Mouse (Mus musculus): ENCODE results near the gene Rnft2. TPM values are rescaled to one million over a fixed set of nuclear protein-coding genes. Genes with fewer than 3 reads are reported as not detected.
A peak's percentile ranks its signal among the peaks of the same experiment; 100 is the strongest.

Gene Rnft2
- total RNA-seq, 2 experiments from 2014 or later: 84.9 to 92.1 TPM

- DNase-seq (ENCODE audit: low spot score in 2 of 2): no peak
Observed at GRCm38 (mm10) chr5:118253551-118253950, 8.6 kb upstream of the Rnft2 start.

- DNase-seq (ENCODE audit: low spot score in 2 of 2): no peak
Observed at GRCm38 (mm10) chr5:118250987-118251386, 6.1 kb upstream of the Rnft2 start.

- DNase-seq (ENCODE audit: low spot score in 2 of 2): no peak
Observed at GRCm38 (mm10) chr5:118247378-118247777, 2.5 kb upstream of the Rnft2 start.

GRCm38 (mm10) chr5:118245606-118246308 is 841 bp upstream of the Rnft2 start:
- no peak for DNase-seq (ENCODE audit: low spot score in 2 of 2)

GRCm38 (mm10) chr5:118239671-118240070 is 5.2 kb downstream of the Rnft2 start:
- no peak for DNase-seq (ENCODE audit: low spot score in 2 of 2)

- DNase-seq (ENCODE audit: low spot score in 2 of 2): peak; percentile 30 to 32
Observed at GRCm38 (mm10) chr5:118236891-118237290, 8.0 kb downstream of the Rnft2 start.

GRCm38 (mm10) chr5:118230071-118230611 is 14.8 kb downstream of the Rnft2 start:
- peak; percentile 34 to 66 for DNase-seq (ENCODE audit: low spot score in 2 of 2)

GRCm38 (mm10) chr5:118223142-118223757 is 21.7 kb downstream of the Rnft2 start:
- DNase-seq (ENCODE audit: low spot score in 2 of 2): no peak

GRCm38 (mm10) chr5:118217410-118217809 is 27.5 kb downstream of the Rnft2 start:
- peak; percentile 45 to 78 for DNase-seq (ENCODE audit: low spot score in 2 of 2)

GRCm38 (mm10) chr5:118214418-118215154 is 30.3 kb downstream of the Rnft2 start:
- peak; percentile 69 to 77 for DNase-seq (ENCODE audit: low spot score in 2 of 2)

GRCm38 (mm10) chr5:118214012-118214411 is 30.9 kb downstream of the Rnft2 start:
- no peak for DNase-seq (ENCODE audit: low spot score in 2 of 2)

- DNase-seq (ENCODE audit: low spot score in 2 of 2): no peak
Observed at GRCm38 (mm10) chr5:118205852-118206251, 39.1 kb downstream of the Rnft2 start.

GRCm38 (mm10) chr5:118204675-118205440 is 40.1 kb downstream of the Rnft2 start:
- no peak for DNase-seq (ENCODE audit: low spot score in 2 of 2)

- no peak for DNase-seq (ENCODE audit: low spot score in 2 of 2)
Observed at GRCm38 (mm10) chr5:118199670-118200069, 45.2 kb downstream of the Rnft2 start.

GRCm38 (mm10) chr5:118197421-118197820 is 47.5 kb downstream of the Rnft2 start:
- DNase-seq (ENCODE audit: low spot score in 2 of 2): peak in 1 of 2 experiments; percentile 52

GRCm38 (mm10) chr5:118192221-118192620 is 52.7 kb downstream of the Rnft2 start:
- DNase-seq (ENCODE audit: low spot score in 2 of 2): no peak

- no peak for DNase-seq (ENCODE audit: low spot score in 2 of 2)
Observed at GRCm38 (mm10) chr5:118190491-118190890, 54.4 kb downstream of the Rnft2 start.

GRCm38 (mm10) chr5:118188356-118188755 is 56.6 kb downstream of the Rnft2 start:
- no peak for DNase-seq (ENCODE audit: low spot score in 2 of 2)

- DNase-seq (ENCODE audit: low spot score in 2 of 2): no peak
Observed at GRCm38 (mm10) chr5:118186903-118187633, 57.8 kb downstream of the Rnft2 start.

- no peak for DNase-seq (ENCODE audit: low spot score in 2 of 2)
Observed at GRCm38 (mm10) chr5:118177640-118178039, 67.3 kb downstream of the Rnft2 start.
